Mouse (Mus musculus) heart, embryonic 10.5 days (tissue): ENCODE results near the gene Prph2. TPM values are rescaled to one million over a fixed set of nuclear protein-coding genes. Genes with fewer than 3 reads are reported as not detected.
A peak's percentile ranks its signal among the peaks of the same experiment; 100 is the strongest.

Source experiments
- DNase-seq: peaks from one replicate; pipeline ENCODE4 v3.0.0-alpha.2; 2017; ENCODE audit warnings: low spot score
- H3K27ac ChIP-seq: fragments of 300-500 bp; sonication (generic); 2 replicates; pipeline ENCODE4 v1.5.1; 2016; ENCODE audit warnings: mild to moderate bottlenecking
- H3K27me3 ChIP-seq: fragments of 300-500 bp; sonication (generic); 2 replicates; pipeline ENCODE4 v1.6.1; 2016; ENCODE audit warnings: mild to moderate bottlenecking; ENCODE audit not compliant: poor library complexity, insufficient read depth, severe bottlenecking
- H3K36me3 ChIP-seq: fragments of 300-500 bp; sonication (generic); 2 replicates; pipeline ENCODE4 v1.6.1; 2016; ENCODE audit warnings: mild to moderate bottlenecking, moderate library complexity
- H3K4me1 ChIP-seq: fragments of 300-500 bp; sonication (generic); 2 replicates; pipeline ENCODE4 v1.6.1; 2016; ENCODE audit warnings: mild to moderate bottlenecking
- H3K4me3 ChIP-seq: fragments of 300-500 bp; sonication (generic); 2 replicates; pipeline ENCODE4 v1.5.1; 2016; ENCODE audit warnings: mild to moderate bottlenecking, moderate library complexity
- H3K9me3 ChIP-seq: fragments of 300-500 bp; sonication (generic); 2 replicates; pipeline ENCODE4 v1.6.1; 2016; ENCODE audit warnings: mild to moderate bottlenecking, moderate library complexity
- WGBS: fragments of 180-500 bp; shearing (Covaris S2); methylation state at CpG from one replicate; pipeline ENCODE4 v1.1.7; 2016; 5-methylcytosine and 5-hydroxymethylcytosine counted together
- polyA plus RNA-seq: library from polyadenylated mRNA; unstranded; fragments of >200 nt; fragmentation: Nextera tagmentation; extraction: Ambion mirVana; gene quantifications from 2 replicates; pipeline ENCODE4 v1.2.1, GENCODE M21; 2016

Prph2 gene
- polyA plus RNA-seq, 1 experiment from 2014 or later: not detected

DNA sequence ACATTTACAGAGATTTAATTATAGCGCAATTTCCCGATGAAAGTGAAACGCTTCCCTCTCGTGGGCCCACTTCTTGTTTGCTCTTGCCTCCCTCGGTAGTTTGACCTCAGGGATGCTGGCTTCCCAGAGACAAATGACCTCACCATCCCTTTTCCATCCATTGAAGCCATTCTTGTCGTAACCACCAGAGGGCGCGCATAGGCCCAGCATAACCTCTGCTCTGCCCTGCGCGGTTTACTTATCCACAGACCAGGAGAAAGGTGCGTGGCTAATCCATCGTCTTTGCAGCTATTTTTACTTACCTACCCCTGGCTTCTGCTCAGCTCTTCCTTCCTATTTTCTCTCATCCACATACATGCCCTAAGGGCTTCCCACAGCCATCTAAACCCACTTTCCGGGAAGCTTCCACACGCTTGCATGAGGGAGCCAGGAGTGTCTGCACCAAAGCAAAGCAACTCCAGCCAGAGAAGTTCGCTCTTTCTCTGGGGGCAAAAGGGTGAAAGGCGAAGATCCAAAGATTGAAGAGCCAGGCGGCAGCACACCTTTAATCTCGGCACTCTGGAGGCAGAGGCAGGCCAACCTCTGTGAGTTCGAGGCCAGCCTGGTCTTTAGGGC, 6.3 kb upstream of the Prph2 start:
- H3K9me3 ChIP-seq: no peaks in the 10 kb centered on the region
- peak; percentile 90 for DNase-seq
- H3K36me3 ChIP-seq: no peaks in the 10 kb centered on the region
- 19% methylated on average over 19 of the region's 19 CpGs for WGBS
- no peaks in the 10 kb centered on the region for H3K27me3 ChIP-seq
- no peak overlapping the region for H3K27ac ChIP-seq
- no peak overlapping the region for H3K4me3 ChIP-seq
- 0 out of 2 replicates have a peak, but pooled peaks cover 3% of the 10 kb centered on the region for H3K4me1 ChIP-seq

GRCm38 (mm10) chr17:46912331-46912730, 2.1 kb downstream of the Prph2 start:
- Histone ChIP-seq H3K4me1 (peaks cover 21% of the 10 kb centered on the region), H3K36me3 (no peaks in the 10 kb centered on the region), H3K9me3 (no peaks in the 10 kb centered on the region), H3K27me3 (no peaks in the 10 kb centered on the region), H3K4me3 (no peak overlapping the region), H3K27ac (peak overlapping the region; percentile 19; the same call in 1 of the 2 replicates)
- DNase-seq: no peak
- WGBS: 25% methylated on average over 6 of the region's 6 CpGs

DNA sequence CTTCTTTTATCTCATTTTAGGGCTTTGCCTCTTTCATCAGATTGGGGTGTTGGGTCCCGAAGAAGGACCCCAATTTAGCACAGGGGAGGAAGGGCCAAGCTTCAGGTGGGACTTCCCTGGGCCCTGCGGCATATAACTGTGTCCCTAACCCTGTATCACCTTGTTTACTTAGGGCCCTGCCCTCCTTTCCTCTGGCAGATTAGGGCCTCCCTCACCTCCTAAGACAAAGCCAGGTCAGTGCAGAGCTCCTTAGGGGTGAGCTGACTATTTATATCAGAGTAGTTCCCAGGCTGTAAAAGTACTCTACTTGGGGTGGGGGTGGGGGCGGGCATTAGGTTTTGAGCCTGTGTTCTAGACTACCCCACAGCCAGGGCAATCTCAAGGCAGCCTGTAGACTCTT, 4.9 kb downstream of the Prph2 start:
- 56% methylated on average over 3 of the region's 3 CpGs for WGBS
- Histone ChIP-seq H3K4me3 (no peak overlapping the region), H3K4me1 (peaks cover 30% of the 10 kb centered on the region), H3K9me3 (no peaks in the 10 kb centered on the region), H3K27me3 (no peaks in the 10 kb centered on the region), H3K36me3 (no peaks in the 10 kb centered on the region), H3K27ac (no peak overlapping the region)
- DNase-seq: no peak

GRCm38 (mm10) chr17:46918951-46919350, 8.7 kb downstream of the Prph2 start:
- H3K36me3 ChIP-seq: no peaks in the 10 kb centered on the region
- H3K27ac ChIP-seq: no peak overlapping the region
- no peaks in the 10 kb centered on the region for H3K9me3 ChIP-seq
- peaks cover 19% of the 10 kb centered on the region; the same call in 1 of the 2 replicates for H3K4me1 ChIP-seq
- 35% methylated on average over 4 of the region's 4 CpGs for WGBS
- no peak overlapping the region for H3K4me3 ChIP-seq
- H3K27me3 ChIP-seq: no peaks in the 10 kb centered on the region
- no peak for DNase-seq

DNA sequence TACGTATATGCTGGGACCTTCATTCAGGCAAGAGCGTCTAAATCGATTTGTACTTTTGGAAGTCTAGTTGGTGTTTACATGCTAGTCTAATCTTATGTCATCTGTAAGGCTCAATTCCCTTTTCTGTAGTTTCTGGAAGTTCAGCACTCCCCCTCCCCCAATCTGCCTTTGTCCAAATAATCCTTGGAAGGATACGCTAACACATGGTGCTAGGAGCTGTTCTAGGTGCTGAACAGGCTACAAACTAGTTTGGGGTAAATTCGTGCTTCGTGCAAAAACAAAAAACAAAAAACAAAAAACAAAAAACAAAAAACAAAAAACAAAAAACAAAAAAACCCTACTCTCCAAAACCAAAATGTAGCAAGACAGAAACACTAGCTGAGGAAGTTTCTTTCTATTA, 10.6 kb downstream of the Prph2 start:
- H3K4me1 ChIP-seq: 0 out of 2 replicates have a peak, but pooled peaks cover 13% of the 10 kb centered on the region
- H3K4me3 ChIP-seq: no peak overlapping the region
- 66% methylated on average over 6 of the region's 6 CpGs for WGBS
- H3K27ac ChIP-seq: no peak overlapping the region
- H3K36me3 ChIP-seq: no peaks in the 10 kb centered on the region
- no peak for DNase-seq
- no peaks in the 10 kb centered on the region for H3K9me3 ChIP-seq
- no peaks in the 10 kb centered on the region for H3K27me3 ChIP-seq

- H3K36me3 ChIP-seq: peaks cover 36% of the 10 kb centered on the region
- no peak for DNase-seq
- WGBS: 45% methylated on average over 6 of the region's 6 CpGs
- H3K4me1 ChIP-seq: peaks cover 3% of the 10 kb centered on the region; the same call in 1 of the 2 replicates
- no peak overlapping the region for H3K27ac ChIP-seq
- no peak overlapping the region for H3K4me3 ChIP-seq
- no peaks in the 10 kb centered on the region for H3K27me3 ChIP-seq
- no peaks in the 10 kb centered on the region for H3K9me3 ChIP-seq
These were observed 15.9 kb downstream of the Prph2 start for GRCm38 (mm10) chr17:46926192-46926591.

DNA sequence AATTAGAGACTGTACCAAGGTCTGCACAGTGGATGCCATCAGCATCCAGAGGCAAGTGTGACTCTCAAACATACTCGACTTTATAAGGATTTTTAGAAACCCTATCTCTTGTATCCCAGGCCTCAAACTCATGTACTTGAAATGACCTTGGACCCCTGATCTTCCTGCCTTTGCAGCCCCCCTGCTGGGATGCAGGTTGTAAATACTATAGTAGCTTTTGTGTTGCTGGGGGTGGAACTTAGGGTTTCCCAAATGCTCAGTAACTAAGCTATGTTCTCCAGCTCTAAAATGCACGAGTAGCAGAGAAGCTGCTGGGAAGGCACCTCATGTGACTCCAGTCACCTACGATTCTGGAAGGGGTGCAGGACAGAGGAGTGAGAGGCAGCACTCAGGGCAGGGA, 16.7 kb downstream of the Prph2 start:
- 72% methylated on average over 3 of the region's 3 CpGs for WGBS

GRCm38 (mm10) chr17:46927781-46928180, 17.5 kb downstream of the Prph2 start:
- H3K4me1 ChIP-seq: no peaks in the 10 kb centered on the region; the same call in 1 of the 2 replicates
- 86% methylated on average over 5 of the region's 5 CpGs for WGBS
- peaks cover 52% of the 10 kb centered on the region for H3K36me3 ChIP-seq

More for the DNA sequence above, 16.7 kb downstream of the Prph2 start:
- no peak for DNase-seq
- H3K4me1 ChIP-seq: no peaks in the 10 kb centered on the region; the same call in 1 of the 2 replicates
- H3K4me3 ChIP-seq: no peak overlapping the region
- H3K27me3 ChIP-seq: no peaks in the 10 kb centered on the region
- H3K9me3 ChIP-seq: no peaks in the 10 kb centered on the region
- H3K36me3 ChIP-seq: peaks cover 44% of the 10 kb centered on the region
- H3K27ac ChIP-seq: no peak overlapping the region

GRCm38 (mm10) chr17:46929277-46929676, 19.0 kb downstream of the Prph2 start:
- no peak for DNase-seq
- Histone ChIP-seq H3K36me3 (peaks cover 67% of the 10 kb centered on the region), H3K27ac (no peak overlapping the region), H3K4me1 (no peaks in the 10 kb centered on the region; the same call in 1 of the 2 replicates), H3K4me3 (no peak overlapping the region), H3K9me3 (no peaks in the 10 kb centered on the region), H3K27me3 (no peaks in the 10 kb centered on the region)
- 81% methylated on average over 12 of the region's 12 CpGs for WGBS

More at GRCm38 (mm10) chr17:46927781-46928180, 17.5 kb downstream of the Prph2 start:
- Histone ChIP-seq H3K9me3 (no peaks in the 10 kb centered on the region), H3K27ac (no peak overlapping the region), H3K27me3 (no peaks in the 10 kb centered on the region), H3K4me3 (no peak overlapping the region)
- DNase-seq: no peak

DNA sequence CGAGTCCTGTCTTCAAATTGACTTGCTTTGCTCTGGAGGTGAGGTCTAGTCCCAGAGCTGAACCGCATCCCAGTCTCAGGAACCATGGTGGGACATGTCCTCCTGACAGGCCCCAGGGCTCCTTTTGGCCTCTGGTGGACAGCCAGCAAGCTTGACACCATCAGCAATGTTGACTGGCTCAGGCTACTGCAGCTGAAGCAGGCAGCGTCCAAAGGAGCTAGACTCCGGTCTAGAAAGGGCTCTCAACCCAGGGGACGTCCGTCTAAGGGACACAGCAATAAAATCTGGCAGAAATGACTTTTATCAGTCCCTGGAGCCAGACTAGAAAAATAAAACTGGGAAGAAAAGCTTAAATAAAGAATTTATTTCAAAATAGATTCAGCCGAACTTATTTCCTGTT, 19.6 kb downstream of the Prph2 start:
- peaks cover 73% of the 10 kb centered on the region for H3K36me3 ChIP-seq
- 89% methylated on average over 7 of the region's 7 CpGs for WGBS

DNA sequence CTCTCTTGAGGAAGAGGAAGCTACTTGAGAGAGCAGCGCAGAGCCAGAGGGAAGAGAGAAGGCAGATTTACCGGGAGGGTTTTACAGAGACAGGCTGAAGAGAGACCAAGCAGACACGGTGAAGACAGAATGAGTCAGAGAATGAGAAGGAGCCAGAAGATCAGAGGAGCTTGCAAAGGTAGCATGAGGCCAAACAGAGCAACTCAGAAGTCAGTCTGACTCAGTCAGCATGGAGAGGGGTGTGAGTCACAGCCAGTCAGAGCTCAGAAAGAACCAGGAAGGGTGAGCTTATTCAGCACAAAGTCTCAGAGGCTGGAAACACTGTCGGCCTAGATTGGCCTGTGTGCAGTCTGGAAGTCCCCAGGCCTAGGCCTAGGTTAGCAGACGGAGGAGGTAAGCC, 22.7 kb downstream of the Prph2 start:
- Histone ChIP-seq H3K4me1 (no peaks in the 10 kb centered on the region), H3K36me3 (peaks cover 99% of the 10 kb centered on the region), H3K27ac (no peak overlapping the region), H3K27me3 (no peaks in the 10 kb centered on the region), H3K4me3 (no peak overlapping the region), H3K9me3 (no peaks in the 10 kb centered on the region)
- 91% methylated on average over 5 of the region's 5 CpGs for WGBS
- no peak for DNase-seq

More for the DNA sequence above, 19.6 kb downstream of the Prph2 start:
- no peak overlapping the region for H3K4me3 ChIP-seq
- no peaks in the 10 kb centered on the region; the same call in 1 of the 2 replicates for H3K4me1 ChIP-seq
- H3K27me3 ChIP-seq: no peaks in the 10 kb centered on the region
- no peaks in the 10 kb centered on the region for H3K9me3 ChIP-seq
- no peak overlapping the region for H3K27ac ChIP-seq
- DNase-seq: no peak

DNA sequence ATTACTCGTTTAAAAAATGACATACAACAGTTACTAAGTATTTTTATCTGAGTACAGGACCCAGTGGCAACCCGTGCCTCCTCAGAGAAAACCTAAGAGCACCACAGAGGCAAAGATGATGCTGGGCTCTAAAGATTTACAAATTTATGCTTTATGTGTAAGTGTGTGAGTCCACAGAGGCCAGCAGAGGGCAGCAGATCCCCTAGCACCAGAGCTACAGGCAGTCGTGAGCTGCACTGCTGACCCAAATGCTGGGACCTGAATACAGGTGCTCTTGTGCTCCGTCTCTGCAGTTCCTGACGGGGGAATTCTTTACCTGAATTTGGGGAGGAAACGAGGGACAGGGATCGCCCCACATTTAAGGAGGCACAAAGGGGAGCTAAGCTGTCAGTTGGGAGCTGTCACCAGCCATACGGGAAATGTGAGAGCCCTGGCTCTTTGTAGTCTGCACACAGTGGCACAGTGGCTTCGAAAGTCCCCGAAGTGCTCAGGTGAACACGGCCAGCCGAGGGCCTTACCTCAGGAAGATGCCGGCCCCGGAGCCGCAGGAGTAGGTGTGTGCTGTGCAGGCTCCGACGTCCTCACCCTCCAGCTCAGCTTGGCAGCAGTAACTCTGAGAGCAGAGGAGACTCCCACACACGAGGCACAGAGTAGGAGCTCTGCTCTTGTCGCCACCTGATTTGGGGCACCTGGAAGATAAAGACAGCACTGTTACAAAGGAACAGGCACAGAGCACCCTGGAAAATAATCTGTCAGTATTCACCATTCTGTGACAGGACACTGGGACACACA, 23.5 kb downstream of the Prph2 start:
- Histone ChIP-seq H3K27ac (no peak overlapping the region), H3K4me3 (no peak overlapping the region), H3K9me3 (no peaks in the 10 kb centered on the region), H3K27me3 (no peaks in the 10 kb centered on the region), H3K4me1 (no peaks in the 10 kb centered on the region), H3K36me3 (peaks cover 99% of the 10 kb centered on the region)
- WGBS: 79% methylated on average over 19 of the region's 19 CpGs
- DNase-seq: no peak

GRCm38 (mm10) chr17:46940461-46940860, 30.2 kb downstream of the Prph2 start:
- H3K36me3 ChIP-seq: peaks cover 99% of the 10 kb centered on the region
- DNase-seq: no peak
- H3K4me1 ChIP-seq: no peaks in the 10 kb centered on the region
- no peak overlapping the region for H3K4me3 ChIP-seq
- WGBS: 95% methylated on average over 8 of the region's 8 CpGs
- H3K9me3 ChIP-seq: no peaks in the 10 kb centered on the region
- no peak overlapping the region for H3K27ac ChIP-seq
- H3K27me3 ChIP-seq: no peaks in the 10 kb centered on the region
